ENCODE assay signal across 9 mouse cellular contexts in the genomic region with DNA sequence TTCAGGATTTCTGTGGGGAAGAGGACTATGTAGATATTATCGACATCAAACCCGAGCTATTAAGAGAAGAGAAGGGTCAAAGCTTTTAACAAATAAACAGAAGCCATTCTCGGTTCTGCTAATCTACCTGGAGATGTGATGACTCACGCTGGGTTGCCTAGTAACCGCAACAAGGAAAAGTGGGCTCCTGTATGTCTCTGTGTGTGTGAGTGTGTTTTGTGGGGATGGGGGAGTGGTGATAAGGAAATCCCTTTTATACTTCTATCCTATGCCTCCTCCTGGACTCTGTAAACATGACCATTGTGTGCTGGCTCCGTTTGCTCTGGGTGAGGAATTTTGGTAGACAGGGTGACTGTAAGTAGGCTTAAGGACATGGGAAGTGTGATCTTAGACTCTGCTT.
DNase-seq lines count a peak whose midpoint lies in the region; ATAC-seq lines count a peak whose summit lies in the region.
"Had no signal": no experiment of that assay in that cellular context is flagged by ENCODE, and none has a peak within 500 bp of the region (broad histone marks: within the 10 kb centered on the region; RNA-seq: fewer than 3 reads in every experiment).

No protein-coding gene starts in this region.

- WGBS in hindbrain, embryonic 14.5 days, result 32% methylated on average over 6 of the region's 6 CpGs
- 38% methylated on average over 6 of the region's 6 CpGs for WGBS in hindbrain, embryonic 10.5 days
- WGBS in midbrain, embryonic 10.5 days, result 24% methylated on average over 6 of the region's 6 CpGs

- no peak for DNase-seq in hindbrain, embryonic 14.5 days (ENCODE audit: low spot score)
- no peak for DNase-seq in hindbrain, embryonic 10.5 days (ENCODE audit: low spot score)
- DNase-seq in MN1 (ENCODE audit: low spot score), result peak; percentile 76
- DNase-seq in brain, embryonic 18.5 days (ENCODE audit: low read depth, low spot score), result peak; percentile 24
- no peak for DNase-seq in midbrain, embryonic 10.5 days (ENCODE audit: low spot score)
- no peak for DNase-seq in gastrocnemius, adult 18-20 months (ENCODE audit: low spot score)
- no peak for DNase-seq in thymus, postnatal 10 days (ENCODE audit: low spot score in 2 of 2)
- DNase-seq in ovary, adult 18-20 months (ENCODE audit: low spot score), result no peak
- DNase-seq: thymus, adult 18-20 months had no signal

- H3K36me3 ChIP-seq in hindbrain, embryonic 14.5 days (replicated peaks; ENCODE audit: control insufficient read depth, insufficient read depth), result no peaks in the 10 kb centered on the region
- H3K36me3 ChIP-seq in hindbrain, embryonic 10.5 days, result no peaks in the 10 kb centered on the region
- no peaks in the 10 kb centered on the region for H3K36me3 ChIP-seq in midbrain, embryonic 10.5 days

- no peak overlapping the region for H3K9ac ChIP-seq in hindbrain, embryonic 14.5 days

- H3K27me3 ChIP-seq in hindbrain, embryonic 14.5 days (ENCODE audit: control insufficient read depth, insufficient read depth, low read length), result no peaks in the 10 kb centered on the region
- H3K27me3 ChIP-seq in hindbrain, embryonic 10.5 days (ENCODE audit: insufficient read depth, poor library complexity, severe bottlenecking), result no peaks in the 10 kb centered on the region
- H3K27me3 ChIP-seq in midbrain, embryonic 10.5 days (ENCODE audit: low read depth, poor library complexity, severe bottlenecking), result peaks cover 18% of the 10 kb centered on the region; the same call in 1 of the 2 replicates

- 0 out of 2 replicates have a peak overlapping the region, but pooled peaks have one; percentile 3 for H3K4me2 ChIP-seq in hindbrain, embryonic 14.5 days (replicated peaks)

- ATAC-seq in hindbrain, embryonic 14.5 days (ENCODE audit: low FRiP score), result peak; percentile 37; the same call in 1 of the 2 replicates

- no peaks in the 10 kb centered on the region for H3K9me3 ChIP-seq in hindbrain, embryonic 14.5 days (ENCODE audit: control insufficient read depth, low read length)
- no peaks in the 10 kb centered on the region for H3K9me3 ChIP-seq in hindbrain, embryonic 10.5 days
- H3K9me3 ChIP-seq in midbrain, embryonic 10.5 days (replicated peaks), result no peaks in the 10 kb centered on the region

- H3K27ac ChIP-seq in hindbrain, embryonic 14.5 days, result no peak overlapping the region
- H3K27ac ChIP-seq in hindbrain, embryonic 10.5 days, result no peak overlapping the region
- peak overlapping the region; percentile 65; the same call in 1 of the 2 replicates for H3K27ac ChIP-seq in midbrain, embryonic 10.5 days (replicated peaks)

- peaks cover 14% of the 10 kb centered on the region for H3K4me1 ChIP-seq in hindbrain, embryonic 14.5 days (replicated peaks; ENCODE audit: control insufficient read depth, insufficient read depth, low read length)
- H3K4me1 ChIP-seq in hindbrain, embryonic 10.5 days (replicated peaks), result peaks cover 23% of the 10 kb centered on the region
- H3K4me1 ChIP-seq in midbrain, embryonic 10.5 days, result peaks cover 32% of the 10 kb centered on the region

- no peak overlapping the region for H3K4me3 ChIP-seq in hindbrain, embryonic 14.5 days (replicated peaks; ENCODE audit: low read length)
- no peak overlapping the region for H3K4me3 ChIP-seq in hindbrain, embryonic 10.5 days
- 0 out of 2 replicates have a peak overlapping the region, but pooled peaks have one; percentile 12 for H3K4me3 ChIP-seq in midbrain, embryonic 10.5 days

Comparison
In these comparisons a context has a peak if more than half of its experiments do, and no peak if none do; other contexts are left out.
1. DNase-seq: peak in MN1 (single experiment) and brain, embryonic 18.5 days (single experiment); none in hindbrain, embryonic 14.5 days (single experiment), hindbrain, embryonic 10.5 days (single experiment), midbrain, embryonic 10.5 days (single experiment), gastrocnemius, adult 18-20 months (single experiment), thymus, postnatal 10 days (0 of 2) and ovary, adult 18-20 months (single experiment).